Mouse (Mus musculus) ES-CJ7 (cell line): ENCODE measurements at regions not wholly inside any gene's neighbourhood (a gene's known extent, or its start where the extent isn't known, plus 50 kb on each side); places are given as distances from the start of the nearest gene placed in this dataset.

Experiments used
- DNase-seq: peaks from one replicate; pipeline ENCODE4 v3.0.0; 2011; ENCODE audit warnings: low read depth, low spot score

- DNase-seq = peak; percentile 31
Measured at GRCm38 (mm10) chr17:45866876-45867652, 133.4 kb upstream of the 1600014C23Rik start.

- DNase-seq = no peak
Measured at GRCm38 (mm10) chr17:45866346-45866745, 132.7 kb upstream of the 1600014C23Rik start.

- no peak for DNase-seq
Measured at GRCm38 (mm10) chr17:45865944-45866343, 132.3 kb upstream of the 1600014C23Rik start.

- DNase-seq = no peak
Measured at GRCm38 (mm10) chr17:45863471-45864205, 130.0 kb upstream of the 1600014C23Rik start.

GRCm38 (mm10) chr17:45863031-45863430 is 129.4 kb upstream of the 1600014C23Rik start:
- no peak for DNase-seq

- no peak for DNase-seq
Measured at GRCm38 (mm10) chr17:45859441-45859840, 125.8 kb upstream of the 1600014C23Rik start.

GRCm38 (mm10) chr17:45853931-45854653 is 120.4 kb upstream of the 1600014C23Rik start:
- DNase-seq = no peak

GRCm38 (mm10) chr17:45852402-45852801 is 118.8 kb upstream of the 1600014C23Rik start:
- DNase-seq = no peak

GRCm38 (mm10) chr17:45851723-45852396 is 118.2 kb upstream of the 1600014C23Rik start:
- no peak for DNase-seq

- no peak for DNase-seq
Measured at GRCm38 (mm10) chr17:45850976-45851375, 117.3 kb upstream of the 1600014C23Rik start.

GRCm38 (mm10) chr17:45850174-45850573 is 116.5 kb upstream of the 1600014C23Rik start:
- DNase-seq = no peak

GRCm38 (mm10) chr17:45848605-45849004 is 115.0 kb upstream of the 1600014C23Rik start:
- DNase-seq = peak; percentile 32

GRCm38 (mm10) chr17:45847701-45848378 is 114.2 kb upstream of the 1600014C23Rik start:
- peak; percentile 14 for DNase-seq

- DNase-seq = peak; percentile 63
Measured at GRCm38 (mm10) chr17:45845832-45846231, 112.2 kb upstream of the 1600014C23Rik start.

GRCm38 (mm10) chr17:45836731-45837130 is 103.1 kb upstream of the 1600014C23Rik start:
- no peak for DNase-seq

GRCm38 (mm10) chr17:45836253-45836652 is 102.6 kb upstream of the 1600014C23Rik start:
- no peak for DNase-seq

GRCm38 (mm10) chr17:45834518-45835071 is 101.0 kb upstream of the 1600014C23Rik start:
- no peak for DNase-seq

- DNase-seq = peak; percentile 48
Measured at GRCm38 (mm10) chr17:45830324-45830723, 96.7 kb upstream of the 1600014C23Rik start.

GRCm38 (mm10) chr17:45829571-45829970 is 95.9 kb upstream of the 1600014C23Rik start:
- DNase-seq = peak; percentile 79

- no peak for DNase-seq
Measured at GRCm38 (mm10) chr17:45828843-45829242, 95.2 kb upstream of the 1600014C23Rik start.
